Mouse (Mus musculus): ENCODE data around the gene Pax2. TPM values are rescaled to one million over a fixed set of nuclear protein-coding genes. Genes with fewer than 3 reads are reported as not detected.

Pax2 gene
- total and polyA plus RNA-seq, 3 experiments: not detected

DNA sequence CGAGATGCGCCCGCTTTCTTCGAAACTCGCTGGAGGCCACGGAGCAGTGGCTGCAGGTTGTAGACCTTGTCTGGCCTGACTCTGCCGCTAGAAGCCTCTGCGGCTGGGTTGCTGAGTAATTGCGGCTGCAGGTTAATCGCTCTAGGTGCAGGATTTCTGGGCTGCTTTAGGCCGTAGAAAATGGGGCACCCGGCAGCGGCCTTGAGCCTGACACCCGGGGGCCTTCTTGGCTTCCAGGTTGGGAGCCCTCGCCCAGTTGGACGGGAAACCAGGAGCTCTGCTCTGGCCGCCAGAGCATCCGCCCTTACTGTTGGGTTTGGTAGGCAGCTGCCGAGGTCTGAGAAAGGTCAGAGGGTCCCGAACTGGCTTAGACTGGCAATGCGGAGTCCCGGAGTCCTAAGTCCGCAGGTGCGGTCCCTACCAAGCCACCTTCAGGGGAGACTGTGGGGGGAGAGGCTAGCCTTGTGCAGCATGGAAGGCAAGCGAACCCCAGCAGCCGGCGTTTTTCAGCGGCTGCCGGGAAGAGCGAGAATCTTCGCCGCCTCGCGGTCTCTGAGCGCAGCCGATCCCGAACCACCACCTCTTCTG lies 3.8 kb downstream of the Pax2 start:
- DNase-seq (ENCODE audit: extremely low read depth): no peak
- peaks cover 31% of the 10 kb centered on the region for H3K9me3 ChIP-seq (replicated peaks; ENCODE audit: low read length)
- peaks cover 96% of the 10 kb centered on the region for H3K27me3 ChIP-seq (replicated peaks)
- H3K36me3 ChIP-seq (replicated peaks in 1 of 2; ENCODE audit: control insufficient read depth in 1 of 2, insufficient read depth in 1 of 2, low read length in 1 of 2): no peaks in the 10 kb centered on the region
- no peaks in the 10 kb centered on the region for H3K79me2 ChIP-seq (replicated peaks; ENCODE audit: control insufficient read depth, extremely low read depth, insufficient read depth, poor library complexity, severe bottlenecking)
- no peak overlapping the region for H3K9ac ChIP-seq (ENCODE audit: insufficient read depth, low read depth)
- TF ChIP-seq POLR2A (IDR thresholded peaks at IDR 0.05; ENCODE audit: low read depth, low read length) (no peak), UBTF (IDR thresholded peaks at IDR 0.05; ENCODE audit: low read depth, low read length) (no peak), USF1 (IDR thresholded peaks at IDR 0.05; ENCODE audit: low read depth, low read length) (no peak), TBP (conservative IDR thresholded peaks at IDR 0.05; ENCODE audit: low read depth, low read length) (no peak)
- peaks cover 0 to 15% of the 10 kb centered on the region in 2 experiments; a peak in 2 of 4 replicates for H3K4me1 ChIP-seq (ENCODE audit: control insufficient read depth in 1 of 2, insufficient read depth in 2 of 2)
- no peak overlapping the region for H3K4me2 ChIP-seq (ENCODE audit: insufficient read depth, low read depth, poor library complexity, severe bottlenecking)
- H3K27ac ChIP-seq (ENCODE audit: insufficient read depth, low read depth): no peak overlapping the region
- dilution Hi-C loops (cut with MboI; ENCODE audit: extremely low pct_ligation_motif_present, extremely low pct_unique_long_range_greater_than_20kb, low sequenced_read_pairs) (no loop called here), in situ Hi-C loops (cut with MboI; ENCODE audit: low pct_ligation_motif_present, low pct_unique_long_range_greater_than_20kb, low sequenced_read_pairs) (loop anchor here (25.0 kb wide), 1 partner anchor 128 kb away; no protein-coding TSS in a partner anchor)
- H3K4me3 ChIP-seq (replicated peaks in 1 of 3; ENCODE audit: low read depth in 2 of 3, low read length in 2 of 3, poor library complexity in 1 of 3): no peak overlapping the region

DNA sequence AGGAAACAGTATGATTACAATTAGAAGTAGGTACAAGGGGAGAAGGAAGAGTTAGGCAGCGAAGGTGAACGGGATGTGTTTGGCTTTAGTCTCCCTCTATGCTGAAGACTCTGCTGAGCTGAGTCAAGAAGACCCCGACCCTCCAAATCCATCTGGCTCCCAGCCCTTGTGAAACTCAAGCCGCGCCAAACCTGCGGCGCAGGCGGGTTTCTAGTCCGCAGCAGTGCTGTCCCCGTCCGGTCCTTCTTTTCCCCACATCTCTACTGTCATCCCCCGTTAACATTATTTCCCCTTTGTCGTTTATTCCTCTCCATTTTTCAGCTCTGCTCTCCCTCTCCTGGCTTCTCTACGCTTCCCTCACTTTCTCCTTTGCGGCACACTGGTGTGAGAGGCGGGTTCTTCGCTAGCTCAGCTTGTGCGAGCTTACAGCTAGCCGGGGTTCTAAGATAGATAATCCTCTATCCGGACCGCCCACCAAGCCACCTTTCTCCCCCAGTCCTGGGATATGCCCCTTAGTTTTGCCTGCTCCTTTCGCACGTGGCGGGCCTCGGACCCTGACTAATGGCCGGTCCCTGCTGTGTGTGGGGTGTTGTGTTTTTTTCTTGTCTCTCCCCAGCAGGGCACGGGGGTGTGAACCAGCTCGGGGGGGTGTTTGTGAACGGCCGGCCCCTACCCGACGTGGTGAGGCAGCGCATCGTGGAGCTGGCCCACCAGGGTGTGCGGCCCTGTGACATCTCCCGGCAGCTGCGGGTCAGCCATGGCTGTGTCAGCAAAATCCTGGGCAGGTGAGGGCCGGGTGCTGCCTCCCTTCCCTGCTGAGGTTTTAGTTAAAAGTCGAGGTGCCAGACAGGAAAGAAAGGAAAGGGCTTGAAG lies 4.7 kb downstream of the Pax2 start:
- no peak overlapping the region for H3K27ac ChIP-seq (ENCODE audit: insufficient read depth, low read depth)
- H3K4me3 ChIP-seq (replicated peaks in 1 of 3; ENCODE audit: low read depth in 2 of 3, low read length in 2 of 3, poor library complexity in 1 of 3): no peak overlapping the region
- peaks cover 31% of the 10 kb centered on the region for H3K9me3 ChIP-seq (replicated peaks; ENCODE audit: low read length)
- DNase-seq (ENCODE audit: extremely low read depth): no peak
- no peaks in the 10 kb centered on the region for H3K79me2 ChIP-seq (replicated peaks; ENCODE audit: control insufficient read depth, extremely low read depth, insufficient read depth, poor library complexity, severe bottlenecking)
- H3K36me3 ChIP-seq (replicated peaks in 1 of 2; ENCODE audit: control insufficient read depth in 1 of 2, insufficient read depth in 1 of 2, low read length in 1 of 2): no peaks in the 10 kb centered on the region
- dilution Hi-C loops (cut with MboI; ENCODE audit: extremely low pct_ligation_motif_present, extremely low pct_unique_long_range_greater_than_20kb, low sequenced_read_pairs): no loop called here
- in situ Hi-C loops (cut with MboI; ENCODE audit: low pct_ligation_motif_present, low pct_unique_long_range_greater_than_20kb, low sequenced_read_pairs): loop anchor here (25.0 kb wide), 1 partner anchor 127 kb away; no protein-coding TSS in a partner anchor
- H3K9ac ChIP-seq (ENCODE audit: insufficient read depth, low read depth): no peak overlapping the region
- TF ChIP-seq HCFC1 (IDR thresholded peaks at IDR 0.05; ENCODE audit: low read depth, low read length) (no peak), USF1 (IDR thresholded peaks at IDR 0.05; ENCODE audit: low read depth, low read length) (no peak), ZMIZ1 (IDR thresholded peaks at IDR 0.05; ENCODE audit: low read depth, low read length) (no peak), MYC (IDR thresholded peaks at IDR 0.05; ENCODE audit: low read depth, low read length) (no peak), TCF12 (IDR thresholded peaks at IDR 0.05; ENCODE audit: low read depth, low read length) (no peak), RCOR1 (conservative IDR thresholded peaks at IDR 0.05; ENCODE audit: low read depth, low read length) (no peak)
- H3K4me1 ChIP-seq (ENCODE audit: control insufficient read depth in 1 of 2, insufficient read depth in 2 of 2): peaks cover 0 to 6% of the 10 kb centered on the region in 2 experiments; a peak in 2 of 4 replicates
- no peak overlapping the region for H3K4me2 ChIP-seq (ENCODE audit: insufficient read depth, low read depth, poor library complexity, severe bottlenecking)
- peaks cover 96% of the 10 kb centered on the region for H3K27me3 ChIP-seq (replicated peaks)

GRCm38 (mm10) chr19:44762121-44762621 lies 6.3 kb downstream of the Pax2 start:
- DNase-seq (ENCODE audit: extremely low read depth): no peak
- no peak overlapping the region for H3K4me2 ChIP-seq (ENCODE audit: insufficient read depth, low read depth, poor library complexity, severe bottlenecking)
- H3K27ac ChIP-seq (ENCODE audit: insufficient read depth, low read depth): no peak overlapping the region
- H3K4me1 ChIP-seq (ENCODE audit: control insufficient read depth in 1 of 2, insufficient read depth in 2 of 2): peaks cover 2 to 5% of the 10 kb centered on the region in 2 experiments
- no peak for TF ChIP-seq USF2 (conservative IDR thresholded peaks at IDR 0.05; ENCODE audit: low read depth, low read length)
- no peak for TF ChIP-seq RAD21 (IDR thresholded peaks at IDR 0.05; ENCODE audit: low read depth, low read length)
- TF ChIP-seq CTCF (conservative IDR thresholded peaks at IDR 0.05 in 1 of 2, IDR thresholded peaks at IDR 0.05 in 1 of 2; ENCODE audit: low read depth in 2 of 2, low read length in 2 of 2): no peak
- TF ChIP-seq POLR2A (IDR thresholded peaks at IDR 0.05; ENCODE audit: low read depth, low read length): no peak
- no peak for TF ChIP-seq SIN3A (IDR thresholded peaks at IDR 0.05; ENCODE audit: low read length)
- no peak for TF ChIP-seq TBP (conservative IDR thresholded peaks at IDR 0.05; ENCODE audit: low read depth, low read length)
- TF ChIP-seq POLR2AphosphoS2 (IDR thresholded peaks at IDR 0.05; ENCODE audit: low read depth, low read length): no peak
- TF ChIP-seq ZC3H11A (IDR thresholded peaks at IDR 0.05; ENCODE audit: low read depth, low read length): no peak
- no peak for TF ChIP-seq JUN (IDR thresholded peaks at IDR 0.05; ENCODE audit: insufficient read depth, low read depth, low read length)
- no peak for TF ChIP-seq UBTF (IDR thresholded peaks at IDR 0.05; ENCODE audit: low read depth, low read length)
- no peak for TF ChIP-seq E2F4 (IDR thresholded peaks at IDR 0.05; ENCODE audit: insufficient replicate concordance, low read depth, low read length)
- TF ChIP-seq MAFK (IDR thresholded peaks at IDR 0.05; ENCODE audit: insufficient replicate concordance, low read length): no peak
- no peak for TF ChIP-seq NELFE (IDR thresholded peaks at IDR 0.05; ENCODE audit: low read depth, low read length)
- peaks cover 84% of the 10 kb centered on the region for H3K27me3 ChIP-seq (replicated peaks)
- no peak overlapping the region for H3K4me3 ChIP-seq (replicated peaks in 1 of 3; ENCODE audit: low read depth in 2 of 3, low read length in 2 of 3, poor library complexity in 1 of 3)
- in situ Hi-C loops (cut with MboI; ENCODE audit: low pct_ligation_motif_present, low pct_unique_long_range_greater_than_20kb, low sequenced_read_pairs) (loop anchor here (25.0 kb wide), 1 partner anchor 125 kb away; no protein-coding TSS in a partner anchor), dilution Hi-C loops (cut with MboI; ENCODE audit: extremely low pct_ligation_motif_present, extremely low pct_unique_long_range_greater_than_20kb, low sequenced_read_pairs) (no loop called here)
- H3K36me3 ChIP-seq (replicated peaks in 1 of 2; ENCODE audit: control insufficient read depth in 1 of 2, insufficient read depth in 1 of 2, low read length in 1 of 2): no peaks in the 10 kb centered on the region
- peaks cover 28% of the 10 kb centered on the region for H3K9me3 ChIP-seq (replicated peaks; ENCODE audit: low read length)
- H3K9ac ChIP-seq (ENCODE audit: insufficient read depth, low read depth): no peak overlapping the region
- no peaks in the 10 kb centered on the region for H3K79me2 ChIP-seq (replicated peaks; ENCODE audit: control insufficient read depth, extremely low read depth, insufficient read depth, poor library complexity, severe bottlenecking)

All from CH12.LX (cell line).